ENCODE assay signal across 8 mouse cellular contexts in genomic region chr6:113442087-113442441, GRCm38 (mm10). TPM values are rescaled to one million over a fixed set of nuclear protein-coding genes. Genes with fewer than 3 reads are reported as not detected.
DNase-seq lines count a peak whose midpoint lies in the region; ATAC-seq and TF ChIP-seq lines count a peak whose summit lies in the region.

No protein-coding gene starts in this region.

- H3K4me3 ChIP-seq in testis, adult 2 months (ENCODE audit: control insufficient read depth, low read depth, low read length), result peak overlapping the region; percentile 100
- peak overlapping the region; percentile 96 for H3K4me3 ChIP-seq in limb, embryonic 14.5 days (replicated peaks; ENCODE audit: low read length)

- ATAC-seq in frontal cortex, adult (ENCODE audit: low TSS enrichment), result 0 out of 2 replicates have a peak, but pooled peaks have one; percentile 3
- ATAC-seq in limb, embryonic 14.5 days (ENCODE audit: low FRiP score, low read depth), result peak; percentile 6; the same call in 1 of the 2 replicates

- H3K4me2 ChIP-seq in limb, embryonic 14.5 days (replicated peaks; ENCODE audit: low read depth, low read length, severe bottlenecking), result peak overlapping the region; percentile 68

- peaks cover 6% of the 10 kb centered on the region for H3K4me1 ChIP-seq in testis, adult 2 months (ENCODE audit: control insufficient read depth, insufficient read depth, low read length)
- peaks cover 4% of the 10 kb centered on the region; the same call in 1 of the 2 replicates for H3K4me1 ChIP-seq in limb, embryonic 14.5 days (ENCODE audit: control insufficient read depth, insufficient read depth, low read length)

- no peak for TF ChIP-seq CTCF in testis, adult 2 months (IDR thresholded peaks at IDR 0.05; ENCODE audit: control insufficient read depth, insufficient read depth, insufficient replicate concordance, low read depth, low read length)

- no peak for TF ChIP-seq POLR2A in testis, adult 2 months (IDR thresholded peaks at IDR 0.05; ENCODE audit: control insufficient read depth, low read depth, low read length)
- TF ChIP-seq POLR2A in limb, embryonic 14.5 days (IDR thresholded peaks at IDR 0.05; ENCODE audit: borderline replicate concordance, extremely low read depth, insufficient read depth, insufficient read length), result no peak

- H3K9me3 ChIP-seq in limb, embryonic 14.5 days (ENCODE audit: control insufficient read depth, low read length), result no peaks in the 10 kb centered on the region

- no peaks in the 10 kb centered on the region for H3K36me3 ChIP-seq in testis, adult 2 months (ENCODE audit: control insufficient read depth, insufficient read depth, low read length)
- H3K36me3 ChIP-seq in limb, embryonic 14.5 days (ENCODE audit: control insufficient read depth, insufficient read depth, low read length), result peaks cover 9% of the 10 kb centered on the region

- H3K27me3 ChIP-seq in testis, adult 2 months (ENCODE audit: control insufficient read depth, insufficient read depth, low read length), result no peaks in the 10 kb centered on the region
- H3K27me3 ChIP-seq in limb, embryonic 14.5 days (ENCODE audit: control insufficient read depth, insufficient read depth, low read length), result no peaks in the 10 kb centered on the region

- peak overlapping the region; percentile 51 for H3K27ac ChIP-seq in testis, adult 2 months (ENCODE audit: control insufficient read depth, insufficient read depth, low read depth, low read length)
- H3K27ac ChIP-seq in limb, embryonic 14.5 days (replicated peaks; ENCODE audit: low read depth, low read length), result no peak overlapping the region

- WGBS in limb, embryonic 14.5 days, result 43% methylated on average over 9 of the region's 9 CpGs

- peak overlapping the region; percentile 91 for H3K9ac ChIP-seq in limb, embryonic 14.5 days (ENCODE audit: low read depth, low read length, severe bottlenecking)

- DNase-seq in frontal cortex, postnatal 36 days (ENCODE audit: low spot score in 2 of 2), result no peak
- no peak for DNase-seq in testis, postnatal 14 days (ENCODE audit: low spot score)
- no peak for DNase-seq in limb, embryonic 14.5 days (ENCODE audit: low spot score)
- no peak for DNase-seq in natural killer cell, adult 2 months (ENCODE audit: low spot score in 2 of 2)
- no peak for DNase-seq in adrenal gland, postnatal 36 days
- DNase-seq in cerebellum, adult 8-10 months, result no peak

RNA-seq across cellular contexts. Expression of gene Jagn1, which starts 0.3 kb away (rescaled TPM):
- polyA plus RNA-seq in testis, adult 2 months (2012; rRNA removed), result 51.8 and 62.2 TPM in 2 replicates
- polyA plus RNA-seq in limb, embryonic 14.5 days (2012; rRNA removed), result 61.0 and 74.5 TPM in 2 replicates
- polyA plus RNA-seq in limb, embryonic 14.5 days (2014; fragmentation: Nextera tagmentation; extraction: Ambion mirVana), result 80.5 and 82.8 TPM in 2 replicates
- total RNA-seq in adrenal gland, postnatal 36 days (2021), result 10 to 100 TPM; 45.0 to 50.6 TPM

RNA-seq across cellular contexts. Expression of gene Cidec, which starts 6.5 kb away (rescaled TPM):
- polyA plus RNA-seq in testis, adult 2 months (2012; rRNA removed), result 1.7 and 5.7 TPM in 2 replicates
- 0.11 and 0.37 TPM in 2 replicates for polyA plus RNA-seq in limb, embryonic 14.5 days (2012; rRNA removed)
- not detected in 2 replicates for polyA plus RNA-seq in limb, embryonic 14.5 days (2014; fragmentation: Nextera tagmentation; extraction: Ambion mirVana)
- 100 to 1,000 TPM; 344 to 362 TPM for total RNA-seq in adrenal gland, postnatal 36 days (2021)

RNA-seq across cellular contexts. Expression of gene Il17re, which starts 16.2 kb away (rescaled TPM):
- polyA plus RNA-seq in testis, adult 2 months (2012; rRNA removed), result 6.1 and 7.8 TPM in 2 replicates
- polyA plus RNA-seq in limb, embryonic 14.5 days (2012; rRNA removed), result 6.7 and 9.6 TPM in 2 replicates
- polyA plus RNA-seq in limb, embryonic 14.5 days (2014; fragmentation: Nextera tagmentation; extraction: Ambion mirVana), result 7.9 and 9.2 TPM in 2 replicates
- total RNA-seq in adrenal gland, postnatal 36 days (2021), result under 1 TPM; 0.50 to 0.76 TPM

RNA-seq across cellular contexts. Expression of gene Rpusd3, which starts 22.9 kb away (rescaled TPM):
- polyA plus RNA-seq in testis, adult 2 months (2012; rRNA removed), result 28.3 and 32.4 TPM in 2 replicates
- polyA plus RNA-seq in limb, embryonic 14.5 days (2012; rRNA removed), result 38.9 and 46.2 TPM in 2 replicates
- 20.9 and 25.1 TPM in 2 replicates for polyA plus RNA-seq in limb, embryonic 14.5 days (2014; fragmentation: Nextera tagmentation; extraction: Ambion mirVana)
- 1 to 10 TPM; 4.6 to 7.2 TPM for total RNA-seq in adrenal gland, postnatal 36 days (2021)

RNA-seq across cellular contexts. Expression of gene Il17rc, which starts 29.2 kb away (rescaled TPM):
- polyA plus RNA-seq in testis, adult 2 months (2012; rRNA removed), result 3.7 and 4.9 TPM in 2 replicates
- polyA plus RNA-seq in limb, embryonic 14.5 days (2012; rRNA removed), result 21.5 and 25.2 TPM in 2 replicates
- 18.5 and 28.2 TPM in 2 replicates for polyA plus RNA-seq in limb, embryonic 14.5 days (2014; fragmentation: Nextera tagmentation; extraction: Ambion mirVana)
- 10 to 100 TPM; 18.1 to 19.5 TPM for total RNA-seq in adrenal gland, postnatal 36 days (2021)
